Mouse (Mus musculus): ENCODE data around the gene Abcd2. TPM values are rescaled to one million over a fixed set of nuclear protein-coding genes. Genes with fewer than 3 reads are reported as not detected.

The Abcd2 gene
- 56.3 TPM for polyA plus RNA-seq (2014; fragmentation: Illumina TruSeq; extraction: RNeasy Lipid Tissue Mini Kit (QIAGEN cat#74804); ENCODE audit: low read depth, low replicate concordance)

GRCm38 (mm10) chr15:91191412-91192222, at the start of gene Abcd2:
Abcd2 (minus strand) TSS chr15:91191799.

GRCm38 (mm10) chr15:91199256-91199905, 7.8 kb upstream of the Abcd2 start, which contains the start of gene CN725425:
CN725425 (plus strand) TSS chr15:91199494.

Other genes with a start within 250 kb of the Abcd2 start
- 17.5 TPM for gene Kif21a, start 141.9 kb downstream of the Abcd2 start, polyA plus RNA-seq (2014; fragmentation: Illumina TruSeq; extraction: RNeasy Lipid Tissue Mini Kit (QIAGEN cat#74804); ENCODE audit: low read depth, low replicate concordance)
- gene CN725425, start 7.7 kb upstream of the Abcd2 start, polyA plus RNA-seq (2014; fragmentation: Illumina TruSeq; extraction: RNeasy Lipid Tissue Mini Kit (QIAGEN cat#74804); ENCODE audit: low read depth, low replicate concordance): not detected